Mouse (Mus musculus): ENCODE results near the gene Gdf3.

- no peak for TF ChIP-seq HCFC1 (IDR thresholded peaks at IDR 0.05; ENCODE audit: borderline replicate concordance, insufficient read depth, low read length)
- no peak for TF ChIP-seq CHD2 (IDR thresholded peaks at IDR 0.05; ENCODE audit: low read depth, low read length)
- no peak for TF ChIP-seq ZC3H11A (IDR thresholded peaks at IDR 0.05; ENCODE audit: borderline replicate concordance, low read depth, low read length)
These were observed 15.3 kb upstream of the Gdf3 start for GRCm38 (mm10) chr6:122625156-122625555.

Data from ES-E14 (cell line).